13 mouse cellular contexts compared by ENCODE assay signal in the genomic region with DNA sequence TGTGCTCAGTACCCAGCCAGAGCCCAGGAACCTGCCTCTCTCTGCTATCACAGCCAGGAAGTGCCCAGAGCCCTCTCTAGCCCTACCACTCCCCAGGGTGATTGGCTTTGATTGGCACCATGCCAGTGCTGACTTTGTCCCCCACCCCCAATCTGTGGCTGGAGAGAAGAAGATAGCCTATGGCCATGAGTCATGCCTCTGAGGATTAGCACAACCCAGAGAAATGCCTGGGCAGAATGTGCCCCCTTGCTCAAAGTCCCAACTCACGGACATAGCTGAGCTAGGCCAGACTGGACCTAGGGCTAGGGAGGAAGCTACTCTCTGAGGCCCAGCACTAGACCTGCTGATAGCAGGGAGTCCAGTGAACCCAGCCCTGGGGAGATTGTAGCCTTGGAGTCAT. TPM values are rescaled to one million over a fixed set of nuclear protein-coding genes. Genes with fewer than 3 reads are reported as not detected.
DNase-seq lines count a peak whose midpoint lies in the region; ATAC-seq and TF ChIP-seq lines count a peak whose summit lies in the region.
"Had no signal": no experiment of that assay in that cellular context is flagged by ENCODE, and none has a peak within 500 bp of the region (broad histone marks: within the 10 kb centered on the region; RNA-seq: fewer than 3 reads in every experiment).

No protein-coding gene starts in this region.

- intact Hi-C loops in heart, postnatal 10 days (cut with DNase I): no loop called here

- TF ChIP-seq CTCF in kidney, postnatal 0 days (IDR thresholded peaks at IDR 0.05; ENCODE audit: low read depth): no peak

- H3K9ac ChIP-seq in heart, embryonic 15.5 days: no peak overlapping the region
- no peak overlapping the region for H3K9ac ChIP-seq in kidney, postnatal 0 days (ENCODE audit: low read depth, low read length)

- no peak overlapping the region for H3K4me3 ChIP-seq in heart, embryonic 15.5 days
- H3K4me3 ChIP-seq in kidney, postnatal 0 days (replicated peaks; ENCODE audit: low read depth, low read length): no peak overlapping the region
- H3K4me3 ChIP-seq: forebrain, embryonic 10.5 days had no signal

- DNase-seq in heart, postnatal 10 days: no peak
- peak; percentile 55 for DNase-seq in urinary bladder, postnatal 25 days (ENCODE audit: low spot score)
- DNase-seq in urinary bladder, adult 2 months (ENCODE audit: low spot score): no peak
- DNase-seq in kidney, postnatal 0 days (ENCODE audit: low spot score): no peak
- DNase-seq in urinary bladder, postnatal 36 days (ENCODE audit: low spot score in 2 of 2): peak; percentile 60 to 71
- DNase-seq in right cerebral cortex, postnatal 36 days (ENCODE audit: low spot score in 2 of 2): no peak
- DNase-seq: cerebellum, postnatal 14 days; midbrain, embryonic 14.5 days; thymus, adult 2 months had no signal

- no peak overlapping the region for H3K27ac ChIP-seq in heart, embryonic 15.5 days
- peak overlapping the region; percentile 81 for H3K27ac ChIP-seq in kidney, postnatal 0 days
- H3K27ac ChIP-seq: forebrain, embryonic 10.5 days had no signal

- H3K4me2 ChIP-seq in heart, embryonic 15.5 days: no peak overlapping the region
- H3K4me2 ChIP-seq in kidney, postnatal 0 days (ENCODE audit: low read length): no peak overlapping the region

- 25% methylated on average over 1 of the region's 1 CpGs for WGBS in heart, embryonic 15.5 days
- WGBS in kidney, postnatal 0 days: 42% methylated on average over 1 of the region's 1 CpGs

- peaks cover 36% of the 10 kb centered on the region for H3K4me1 ChIP-seq in heart, embryonic 15.5 days (replicated peaks)
- 0 out of 2 replicates have a peak, but pooled peaks cover 10% of the 10 kb centered on the region for H3K4me1 ChIP-seq in kidney, postnatal 0 days (replicated peaks; ENCODE audit: insufficient read depth, low read length)

- H3K36me3 ChIP-seq in heart, embryonic 15.5 days: no peaks in the 10 kb centered on the region
- no peaks in the 10 kb centered on the region for H3K36me3 ChIP-seq in kidney, postnatal 0 days (ENCODE audit: insufficient read depth, low read length)
- H3K36me3 ChIP-seq: forebrain, embryonic 10.5 days had no signal

- H3K27me3 ChIP-seq in heart, embryonic 15.5 days: no peaks in the 10 kb centered on the region
- no peaks in the 10 kb centered on the region for H3K27me3 ChIP-seq in kidney, postnatal 0 days (ENCODE audit: insufficient read depth, low read length)

- ATAC-seq in heart, embryonic 15.5 days (replicated peaks; ENCODE audit: insufficient number of reproducible peaks, insufficient read depth, low FRiP score, low read depth): peak; percentile 47; the same call in 1 of the 2 replicates
- peak; percentile 91 for ATAC-seq in kidney, postnatal 0 days (replicated peaks; ENCODE audit: low FRiP score, low read depth)
- no peak for ATAC-seq in monocyte, adult 5-6 weeks (replicated peaks; ENCODE audit: insufficient number of reproducible peaks, low FRiP score, low TSS enrichment, poor library complexity, severe bottlenecking)

- H3K9me3 ChIP-seq in heart, embryonic 15.5 days (replicated peaks): no peaks in the 10 kb centered on the region
- H3K9me3 ChIP-seq in kidney, postnatal 0 days (replicated peaks; ENCODE audit: low read length): no peaks in the 10 kb centered on the region
- H3K9me3 ChIP-seq: forebrain, embryonic 10.5 days had no signal

RNA-seq across cellular contexts. Expression of a gene that starts 10.7 kb away (rescaled TPM):
- polyA plus RNA-seq in heart, embryonic 15.5 days (2015; fragmentation: Nextera tagmentation; extraction: Ambion mirVana): 1.8 and 2.6 TPM in 2 replicates
- 10 to 100 TPM in 1 of 2 experiments, 1 to 10 TPM in 1; 7.6 to 10.4 TPM for total RNA-seq in heart, postnatal 10 days (2021)
- polyA plus RNA-seq in urinary bladder, adult 2 months (2012; rRNA removed): 20.5 and 26.8 TPM in 2 replicates
- 10.3 and 11.7 TPM in 2 replicates for polyA plus RNA-seq in kidney, postnatal 0 days (2015; fragmentation: Nextera tagmentation; extraction: Ambion mirVana)
- 0.43 to 2.9 TPM in 2 of 3 replicates, not detected in the other for total RNA-seq in monocyte, adult 5-6 weeks (2017)

RNA-seq across cellular contexts. Expression of a gene that starts 41.1 kb away (rescaled TPM):
- not detected in 2 replicates for polyA plus RNA-seq in heart, embryonic 15.5 days (2015; fragmentation: Nextera tagmentation; extraction: Ambion mirVana)
- total RNA-seq in heart, postnatal 10 days (2021): not detected
- polyA plus RNA-seq in urinary bladder, adult 2 months (2012; rRNA removed): 0.23 and 0.32 TPM in 2 replicates
- polyA plus RNA-seq in kidney, postnatal 0 days (2015; fragmentation: Nextera tagmentation; extraction: Ambion mirVana): 0.37 and 0.80 TPM in 2 replicates
- total RNA-seq in monocyte, adult 5-6 weeks (2017): 1.8 TPM in 1 of 3 replicates, not detected in the others
- total RNA-seq: granulocyte monocyte progenitor cell, adult 5-6 weeks had no signal
- polyA plus RNA-seq: thymus, adult 2 months had no signal

RNA-seq across cellular contexts. Expression of a gene that starts 41.1 kb away (rescaled TPM):
- 0.04 TPM in 1 of 2 replicates, not detected in the other for polyA plus RNA-seq in heart, embryonic 15.5 days (2015; fragmentation: Nextera tagmentation; extraction: Ambion mirVana)
- not detected for total RNA-seq in heart, postnatal 10 days (2021)
- 0.15 and 0.21 TPM in 2 replicates for polyA plus RNA-seq in urinary bladder, adult 2 months (2012; rRNA removed)
- polyA plus RNA-seq in kidney, postnatal 0 days (2015; fragmentation: Nextera tagmentation; extraction: Ambion mirVana): 0.07 and 0.13 TPM in 2 replicates
- total RNA-seq in monocyte, adult 5-6 weeks (2017): not detected in 3 replicates
- total RNA-seq: granulocyte monocyte progenitor cell, adult 5-6 weeks had no signal
- polyA plus RNA-seq: thymus, adult 2 months had no signal

Comparison
In these comparisons a context has a peak if more than half of its experiments do, and no peak if none do; other contexts are left out.
1. DNase-seq: peak in urinary bladder, postnatal 25 days (single experiment) and urinary bladder, postnatal 36 days (2 of 2); none in heart, postnatal 10 days (0 of 2), urinary bladder, adult 2 months (single experiment), kidney, postnatal 0 days (single experiment) and right cerebral cortex, postnatal 36 days (0 of 2).